In genomic region chr8:122678061-122678895, GRCm38 (mm10) we compare ENCODE assay signal across 8 mouse cellular contexts. TPM values are rescaled to one million over a fixed set of nuclear protein-coding genes. Genes with fewer than 3 reads are reported as not detected.
DNase-seq lines count a peak whose midpoint lies in the region; ATAC-seq and TF ChIP-seq lines count a peak whose summit lies in the region.

No protein-coding gene starts in this region.

- no peak overlapping the region for H3K27ac ChIP-seq in embryonic fibroblast, embryonic 13.5 days (ENCODE audit: insufficient read depth, low read length)
- H3K27ac ChIP-seq in heart, embryonic 10.5 days: peak overlapping the region; percentile 87
- no peak overlapping the region for H3K27ac ChIP-seq in kidney, embryonic 14.5 days (ENCODE audit: low read depth, low read length)
- H3K27ac ChIP-seq in liver, embryonic 13.5 days: peak overlapping the region; percentile 87
- peak overlapping the region; percentile 8 for H3K27ac ChIP-seq in stomach, embryonic 16.5 days (ENCODE audit: low read length)

- DNase-seq in urinary bladder, adult 18-20 months (ENCODE audit: low spot score in 2 of 2): peak; percentile 37 to 71
- no peak for DNase-seq in urinary bladder, postnatal 10 days (ENCODE audit: low spot score)
- DNase-seq in heart, embryonic 10.5 days (ENCODE audit: low spot score): peak; percentile 88
- DNase-seq in liver, embryonic 13.5 days: peak; percentile 74
- peak; percentile 61 to 84 for DNase-seq in natural killer cell, adult 2 months (ENCODE audit: low spot score in 2 of 2)

- H3K4me2 ChIP-seq in kidney, embryonic 14.5 days (replicated peaks; ENCODE audit: low read depth, low read length): peak overlapping the region; percentile 98
- peak overlapping the region; percentile 99 for H3K4me2 ChIP-seq in liver, embryonic 13.5 days
- H3K4me2 ChIP-seq in stomach, embryonic 16.5 days (ENCODE audit: low read depth, low read length): peak overlapping the region; percentile 94

- no peak for TF ChIP-seq POLR2A in embryonic fibroblast, embryonic 13.5 days (IDR thresholded peaks at IDR 0.05; ENCODE audit: low read depth, low read length)

- H3K4me1 ChIP-seq in embryonic fibroblast, embryonic 13.5 days (ENCODE audit: control insufficient read depth, insufficient read depth, low read length): no peaks in the 10 kb centered on the region
- H3K4me1 ChIP-seq in heart, embryonic 10.5 days: peaks cover 61% of the 10 kb centered on the region
- no peaks in the 10 kb centered on the region for H3K4me1 ChIP-seq in kidney, embryonic 14.5 days (ENCODE audit: control insufficient read depth, insufficient read depth, low read length)
- H3K4me1 ChIP-seq in liver, embryonic 13.5 days (replicated peaks): peaks cover 84% of the 10 kb centered on the region
- H3K4me1 ChIP-seq in stomach, embryonic 16.5 days (ENCODE audit: control insufficient read depth, insufficient read depth, low read length): 0 out of 2 replicates have a peak, but pooled peaks cover 8% of the 10 kb centered on the region

- H3K4me3 ChIP-seq in embryonic fibroblast, embryonic 13.5 days (ENCODE audit: insufficient read depth, low read length): peak overlapping the region; percentile 17
- H3K4me3 ChIP-seq in heart, embryonic 10.5 days: peak overlapping the region; percentile 87
- peak overlapping the region; percentile 72 for H3K4me3 ChIP-seq in kidney, embryonic 14.5 days (ENCODE audit: low read length)
- H3K4me3 ChIP-seq in liver, embryonic 13.5 days (replicated peaks): peak overlapping the region; percentile 75
- H3K4me3 ChIP-seq in stomach, embryonic 16.5 days (replicated peaks; ENCODE audit: low read length): peak overlapping the region; percentile 77

- 1% methylated on average over 121 of the region's 127 CpGs for WGBS in heart, embryonic 10.5 days
- under 1% methylated on average over 66 of the region's 127 CpGs for WGBS in kidney, embryonic 14.5 days
- WGBS in liver, embryonic 13.5 days (ENCODE audit: insufficient replicate concordance): under 1% methylated on average over 85 of the region's 127 CpGs
- under 1% methylated on average over 108 of the region's 127 CpGs for WGBS in stomach, embryonic 16.5 days

- H3K9ac ChIP-seq in kidney, embryonic 14.5 days (ENCODE audit: low read depth, low read length): peak overlapping the region; percentile 63
- H3K9ac ChIP-seq in liver, embryonic 13.5 days: peak overlapping the region; percentile 82
- H3K9ac ChIP-seq in stomach, embryonic 16.5 days (ENCODE audit: low read length): peak overlapping the region; percentile 78

- H3K36me3 ChIP-seq in heart, embryonic 10.5 days: peaks cover 7% of the 10 kb centered on the region; the same call in 1 of the 2 replicates
- H3K36me3 ChIP-seq in kidney, embryonic 14.5 days (ENCODE audit: control insufficient read depth, insufficient read depth, low read length): no peaks in the 10 kb centered on the region
- peaks cover 31% of the 10 kb centered on the region for H3K36me3 ChIP-seq in liver, embryonic 13.5 days
- H3K36me3 ChIP-seq in stomach, embryonic 16.5 days (ENCODE audit: control insufficient read depth, insufficient read depth, low read length): no peaks in the 10 kb centered on the region

- no peaks in the 10 kb centered on the region for H3K9me3 ChIP-seq in heart, embryonic 10.5 days
- no peaks in the 10 kb centered on the region for H3K9me3 ChIP-seq in kidney, embryonic 14.5 days (ENCODE audit: control insufficient read depth, low read length)
- H3K9me3 ChIP-seq in liver, embryonic 13.5 days (replicated peaks): no peaks in the 10 kb centered on the region
- no peaks in the 10 kb centered on the region for H3K9me3 ChIP-seq in stomach, embryonic 16.5 days (replicated peaks; ENCODE audit: control insufficient read depth, low read length)

- peak; percentile 60; the same call in 1 of the 2 replicates for TF ChIP-seq CTCF in embryonic fibroblast, embryonic 13.5 days (IDR thresholded peaks at IDR 0.05; ENCODE audit: borderline replicate concordance, insufficient read depth, low read length)

- peaks cover 91% of the 10 kb centered on the region for H3K27me3 ChIP-seq in heart, embryonic 10.5 days (ENCODE audit: insufficient read depth, poor library complexity, severe bottlenecking)
- peaks cover 61% of the 10 kb centered on the region for H3K27me3 ChIP-seq in kidney, embryonic 14.5 days (ENCODE audit: control insufficient read depth, insufficient read depth, low read length)
- peaks cover 77% of the 10 kb centered on the region for H3K27me3 ChIP-seq in liver, embryonic 13.5 days
- peaks cover 34% of the 10 kb centered on the region for H3K27me3 ChIP-seq in stomach, embryonic 16.5 days (ENCODE audit: control insufficient read depth, insufficient read depth, low read length)

- ATAC-seq in kidney, embryonic 14.5 days (ENCODE audit: low FRiP score, low TSS enrichment): peak; percentile 74
- peak; percentile 85 for ATAC-seq in liver, embryonic 13.5 days (ENCODE audit: low read depth)
- ATAC-seq in stomach, embryonic 16.5 days (ENCODE audit: insufficient read depth, low FRiP score): peak; percentile 81

RNA-seq across cellular contexts. Expression of gene Cbfa2t3, which starts 20.6 kb away (rescaled TPM):
- polyA plus RNA-seq in embryonic fibroblast, embryonic 13.5 days (2011; ENCODE audit: insufficient read length, low read depth, missing spikeins): 0.07 TPM in 1 of 2 replicates, not detected in the other
- polyA plus RNA-seq in heart, embryonic 10.5 days (2016; fragmentation: Nextera tagmentation; extraction: Ambion mirVana): 3.8 and 5.5 TPM in 2 replicates
- 3.6 and 3.7 TPM in 2 replicates for polyA plus RNA-seq in kidney, embryonic 14.5 days (2014; fragmentation: Nextera tagmentation; extraction: Ambion mirVana)
- 4.5 and 5.7 TPM in 2 replicates for polyA plus RNA-seq in liver, embryonic 13.5 days (2015; fragmentation: Nextera tagmentation; extraction: Ambion mirVana)
- 3.2 and 4.1 TPM in 2 replicates for polyA plus RNA-seq in stomach, embryonic 16.5 days (2015; fragmentation: Nextera tagmentation; extraction: Ambion mirVana)

RNA-seq across cellular contexts. Expression of gene Pabpn1l, which starts 55.7 kb away (rescaled TPM):
- polyA plus RNA-seq in embryonic fibroblast, embryonic 13.5 days (2011; ENCODE audit: insufficient read length, low read depth, missing spikeins): not detected in 2 replicates
- 0.19 TPM in 1 of 2 replicates, not detected in the other for polyA plus RNA-seq in heart, embryonic 10.5 days (2016; fragmentation: Nextera tagmentation; extraction: Ambion mirVana)
- polyA plus RNA-seq in kidney, embryonic 14.5 days (2014; fragmentation: Nextera tagmentation; extraction: Ambion mirVana): not detected in 2 replicates
- not detected in 2 replicates for polyA plus RNA-seq in liver, embryonic 13.5 days (2015; fragmentation: Nextera tagmentation; extraction: Ambion mirVana)
- polyA plus RNA-seq in stomach, embryonic 16.5 days (2015; fragmentation: Nextera tagmentation; extraction: Ambion mirVana): not detected in 2 replicates

Comparison
In these comparisons a context has a peak if more than half of its experiments do, and no peak if none do; other contexts are left out.
1. H3K27ac ChIP-seq: peak in heart, embryonic 10.5 days (single experiment), liver, embryonic 13.5 days (single experiment) and stomach, embryonic 16.5 days (single experiment); none in embryonic fibroblast, embryonic 13.5 days (single experiment) and kidney, embryonic 14.5 days (single experiment).
2. H3K4me3 ChIP-seq: peak in every context shown above with its lines; median percentile 87 in heart, embryonic 10.5 days; 77 in stomach, embryonic 16.5 days; 75 in liver, embryonic 13.5 days; 72 in kidney, embryonic 14.5 days; 17 in embryonic fibroblast, embryonic 13.5 days.
3. Peak in every context shown above with its lines, with median percentiles within 50 percentile points of each other: ATAC-seq, H3K4me2 ChIP-seq and H3K9ac ChIP-seq.